ENCODE assay signal across 11 mouse cellular contexts in the genomic region with DNA sequence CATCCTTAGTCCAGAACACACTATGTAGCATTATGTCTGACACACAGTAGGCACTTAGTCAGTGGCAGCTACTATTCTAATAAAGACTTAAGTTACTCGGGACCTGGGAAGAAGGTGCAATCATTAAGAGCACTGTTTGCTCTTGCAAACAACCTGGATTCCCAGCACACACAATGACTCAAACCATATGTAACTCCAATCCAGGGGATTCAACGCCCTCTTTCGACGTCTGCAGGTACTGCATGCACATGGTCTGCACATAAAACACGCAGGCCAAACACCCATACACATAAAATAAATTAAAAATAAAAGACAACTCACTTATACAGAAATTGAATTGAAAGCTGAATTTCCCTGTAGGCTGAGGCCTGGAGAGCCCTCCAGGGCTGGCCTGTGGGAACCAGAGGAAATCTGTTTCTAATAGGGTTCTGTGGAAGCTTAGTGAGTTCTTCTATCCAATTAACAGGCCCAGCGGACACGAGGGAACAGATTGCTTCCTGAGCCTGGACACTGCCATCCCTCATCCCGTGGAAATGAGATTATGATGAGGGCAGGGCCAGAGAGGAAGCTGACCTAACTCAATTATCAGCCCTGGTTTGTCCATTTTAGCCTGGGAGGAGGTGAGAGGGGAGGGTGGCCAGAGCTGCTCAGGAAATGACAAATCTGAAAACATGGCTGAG.
DNase-seq lines count a peak whose midpoint lies in the region; ATAC-seq and TF ChIP-seq lines count a peak whose summit lies in the region.
"Had no signal": no experiment of that assay in that cellular context is flagged by ENCODE, and none has a peak within 500 bp of the region (broad histone marks: within the 10 kb centered on the region; RNA-seq: fewer than 3 reads in every experiment).

No protein-coding gene starts in this region.

- TF ChIP-seq POLR2A in heart, adult 2 months (IDR thresholded peaks at IDR 0.05; ENCODE audit: insufficient read depth, low read depth, low read length): no peak

- no peaks in the 10 kb centered on the region for H3K9me3 ChIP-seq in kidney, postnatal 0 days (replicated peaks; ENCODE audit: low read length)
- H3K9me3 ChIP-seq: forebrain, embryonic 10.5 days; kidney, embryonic 15.5 days had no signal

- no peak overlapping the region for H3K4me3 ChIP-seq in kidney, postnatal 0 days (replicated peaks; ENCODE audit: low read depth, low read length)
- no peak overlapping the region for H3K4me3 ChIP-seq in heart, adult 2 months
- H3K4me3 ChIP-seq: forebrain, embryonic 10.5 days; kidney, embryonic 15.5 days had no signal

- 68% methylated on average over 8 of the region's 8 CpGs for WGBS in kidney, postnatal 0 days
- 65% methylated on average over 8 of the region's 8 CpGs for WGBS in heart, adult 2 months

- H3K79me2 ChIP-seq in heart, adult 2 months (replicated peaks; ENCODE audit: control insufficient read depth, insufficient read depth, low read length): no peaks in the 10 kb centered on the region

- ATAC-seq in kidney, postnatal 0 days (replicated peaks; ENCODE audit: low FRiP score, low read depth): no peak

- H3K27me3 ChIP-seq in kidney, postnatal 0 days (ENCODE audit: insufficient read depth, low read length): no peaks in the 10 kb centered on the region
- H3K27me3 ChIP-seq in heart, adult 2 months (ENCODE audit: control insufficient read depth, insufficient read depth, low read length): no peaks in the 10 kb centered on the region
- H3K27me3 ChIP-seq: kidney, embryonic 15.5 days had no signal

- H3K36me3 ChIP-seq in kidney, postnatal 0 days (ENCODE audit: insufficient read depth, low read length): no peaks in the 10 kb centered on the region
- no peaks in the 10 kb centered on the region for H3K36me3 ChIP-seq in heart, adult 2 months (ENCODE audit: control insufficient read depth, insufficient read depth, low read length)
- H3K36me3 ChIP-seq: forebrain, embryonic 10.5 days; kidney, embryonic 15.5 days had no signal

- intact Hi-C loops in heart, adult 2 months (cut with DNase I): no loop called here

- DNase-seq in kidney, postnatal 0 days (ENCODE audit: low spot score): no peak
- no peak for DNase-seq in kidney, postnatal 10 days
- peak; percentile 95 for DNase-seq in MN1 (ENCODE audit: low spot score)
- peak in 1 of 2 experiments; percentile 51 for DNase-seq in heart, adult 2 months
- DNase-seq in lung, postnatal 25 days (ENCODE audit: low spot score): peak; percentile 29
- no peak for DNase-seq in right cerebral cortex, postnatal 4 days
- no peak for DNase-seq in right cerebral cortex, postnatal 10 days (ENCODE audit: low spot score in 2 of 2)
- DNase-seq in layer of hippocampus, postnatal 10 days (ENCODE audit: low spot score in 2 of 2): no peak
- DNase-seq: cerebellum, postnatal 14 days had no signal

- no peak overlapping the region for H3K9ac ChIP-seq in kidney, postnatal 0 days (ENCODE audit: low read depth, low read length)
- no peak overlapping the region for H3K9ac ChIP-seq in heart, adult 2 months (ENCODE audit: low read depth, low read length)
- H3K9ac ChIP-seq: kidney, embryonic 15.5 days had no signal

- no peak overlapping the region for H3K4me2 ChIP-seq in kidney, postnatal 0 days (ENCODE audit: low read length)
- H3K4me2 ChIP-seq: kidney, embryonic 15.5 days had no signal

- TF ChIP-seq CTCF in kidney, postnatal 0 days (IDR thresholded peaks at IDR 0.05; ENCODE audit: low read depth): peak; percentile 14; the same call in 1 of the 2 replicates
- peak; percentile 33 for TF ChIP-seq CTCF in heart, adult 2 months (IDR thresholded peaks at IDR 0.05)

- no peak overlapping the region for H3K27ac ChIP-seq in kidney, postnatal 0 days
- peak overlapping the region; percentile 50 for H3K27ac ChIP-seq in heart, adult 2 months
- H3K27ac ChIP-seq: kidney, embryonic 15.5 days had no signal

- TF ChIP-seq EP300 in heart, adult 2 months (IDR thresholded peaks at IDR 0.05; ENCODE audit: insufficient read depth, low read depth, low read length): peak; percentile 75

- no peaks in the 10 kb centered on the region for H3K4me1 ChIP-seq in kidney, postnatal 0 days (replicated peaks; ENCODE audit: insufficient read depth, low read length)
- H3K4me1 ChIP-seq in heart, adult 2 months (ENCODE audit: control insufficient read depth, insufficient read depth, low read length): peaks cover 19% of the 10 kb centered on the region

Comparison
In these comparisons a context has a peak if more than half of its experiments do, and no peak if none do; other contexts are left out.
1. DNase-seq: peak in MN1 (single experiment) and lung, postnatal 25 days (single experiment); none in kidney, postnatal 0 days (single experiment), kidney, postnatal 10 days (single experiment), right cerebral cortex, postnatal 4 days (single experiment), right cerebral cortex, postnatal 10 days (0 of 2) and layer of hippocampus, postnatal 10 days (0 of 2).